Mouse (Mus musculus) liver, adult 2 months (tissue): ENCODE measurements at regions not wholly inside any gene's neighbourhood (a gene's known extent, or its start where the extent isn't known, plus 50 kb on each side); places are given as distances from the start of the nearest gene placed in this dataset.

Experiments
- DNase-seq: peaks from one replicate; pipeline ENCODE4 v3.0.0-alpha.2; 2011; ENCODE audit warnings: low read depth, low spot score; ENCODE audit errors: extremely low read depth
- H3K27ac ChIP-seq: fragments of 200-500 bp; replicated peaks from 2 replicates; pipeline ENCODE4 v1.5.1; 2012; ENCODE audit warnings: low read depth, mild to moderate bottlenecking, control low read depth, inconsistent platforms, low read length; ENCODE audit not compliant: insufficient read depth
- H3K27me3 ChIP-seq: fragments of 200-500 bp; 2 replicates; pipeline ENCODE4 v1.6.1; 2012; ENCODE audit warnings: mild to moderate bottlenecking, moderate library complexity, low read length, inconsistent platforms; ENCODE audit not compliant: control insufficient read depth, insufficient read depth
- H3K36me3 ChIP-seq: fragments of 200-500 bp; 2 replicates; pipeline ENCODE4 v1.6.1; 2012; ENCODE audit warnings: low read length, inconsistent platforms; ENCODE audit not compliant: control insufficient read depth, insufficient read depth
- H3K4me1 ChIP-seq: fragments of 200-500 bp; 2 replicates; pipeline ENCODE4 v1.6.1; 2011; ENCODE audit warnings: low read length; ENCODE audit not compliant: control insufficient read depth, insufficient read depth
- H3K4me3 ChIP-seq: fragments of 200-500 bp; 2 replicates; pipeline ENCODE4 v1.5.1; 2011; ENCODE audit warnings: low read depth, mild to moderate bottlenecking, control low read depth, low read length, moderate library complexity; ENCODE audit not compliant: insufficient read depth
- H3K79me2 ChIP-seq: fragments of 200-500 bp; 2 replicates; pipeline ENCODE4 v1.6.1; 2012; ENCODE audit warnings: inconsistent platforms, mild to moderate bottlenecking, low read length, moderate library complexity; ENCODE audit not compliant: control insufficient read depth, insufficient read depth
- H3K9ac ChIP-seq: fragments of 200-500 bp; 2 replicates; pipeline ENCODE4 v1.6.1; 2012; ENCODE audit warnings: low read depth, mild to moderate bottlenecking, control low read depth, inconsistent platforms, low read length
- CTCF ChIP-seq: fragments of 200-500 bp; IDR thresholded peaks from 2 replicates; pipeline ENCODE4 v1.5.1; 2011; ENCODE audit warnings: low read depth, low read length, control low read depth
- POLR2A ChIP-seq: fragments of 200-500 bp; IDR thresholded peaks from 2 replicates; pipeline ENCODE4 v1.6.1; 2011; ENCODE audit warnings: low read length, control low read depth; ENCODE audit not compliant: insufficient read depth; ENCODE audit errors: extremely low read depth
- WGBS: fragments of 180-500 bp; shearing (Covaris S2); methylation state at CpG from one replicate; pipeline ENCODE4 v1.1.7; 2018; 5-methylcytosine and 5-hydroxymethylcytosine counted together

DNA sequence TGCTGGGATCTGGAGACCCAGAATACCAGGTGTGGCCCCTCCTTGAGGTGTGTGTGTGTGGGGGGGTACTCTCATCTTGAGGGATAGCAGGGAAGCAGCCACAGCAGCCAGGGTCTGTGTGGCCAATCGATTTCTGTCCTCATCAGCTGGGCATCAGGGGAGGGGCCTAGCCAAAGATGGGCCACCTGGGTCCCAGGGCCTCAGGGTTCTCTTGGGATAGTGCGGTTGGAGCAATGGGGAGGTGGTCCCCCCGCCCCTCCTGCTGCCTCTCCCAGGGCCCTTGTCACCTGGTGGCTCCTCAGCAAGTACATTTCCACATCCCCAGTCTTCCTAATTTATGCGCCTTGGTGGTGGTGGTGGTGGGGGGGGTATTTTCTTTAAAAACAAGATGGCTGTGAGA lies 55.4 kb downstream of the Uncx start:
- H3K79me2 ChIP-seq, result no peaks in the 10 kb centered on the region
- TF ChIP-seq CTCF (no peak), POLR2A (no peak)
- no peak for DNase-seq
- H3K27ac ChIP-seq, result no peak overlapping the region
- WGBS, result 20% methylated on average over 4 of the region's 4 CpGs
- no peak overlapping the region for H3K9ac ChIP-seq
- no peaks in the 10 kb centered on the region for H3K36me3 ChIP-seq
- peaks cover 9% of the 10 kb centered on the region; the same call in 1 of the 2 replicates for H3K27me3 ChIP-seq
- H3K4me1 ChIP-seq, result no peaks in the 10 kb centered on the region
- H3K4me3 ChIP-seq, result no peak overlapping the region

DNA sequence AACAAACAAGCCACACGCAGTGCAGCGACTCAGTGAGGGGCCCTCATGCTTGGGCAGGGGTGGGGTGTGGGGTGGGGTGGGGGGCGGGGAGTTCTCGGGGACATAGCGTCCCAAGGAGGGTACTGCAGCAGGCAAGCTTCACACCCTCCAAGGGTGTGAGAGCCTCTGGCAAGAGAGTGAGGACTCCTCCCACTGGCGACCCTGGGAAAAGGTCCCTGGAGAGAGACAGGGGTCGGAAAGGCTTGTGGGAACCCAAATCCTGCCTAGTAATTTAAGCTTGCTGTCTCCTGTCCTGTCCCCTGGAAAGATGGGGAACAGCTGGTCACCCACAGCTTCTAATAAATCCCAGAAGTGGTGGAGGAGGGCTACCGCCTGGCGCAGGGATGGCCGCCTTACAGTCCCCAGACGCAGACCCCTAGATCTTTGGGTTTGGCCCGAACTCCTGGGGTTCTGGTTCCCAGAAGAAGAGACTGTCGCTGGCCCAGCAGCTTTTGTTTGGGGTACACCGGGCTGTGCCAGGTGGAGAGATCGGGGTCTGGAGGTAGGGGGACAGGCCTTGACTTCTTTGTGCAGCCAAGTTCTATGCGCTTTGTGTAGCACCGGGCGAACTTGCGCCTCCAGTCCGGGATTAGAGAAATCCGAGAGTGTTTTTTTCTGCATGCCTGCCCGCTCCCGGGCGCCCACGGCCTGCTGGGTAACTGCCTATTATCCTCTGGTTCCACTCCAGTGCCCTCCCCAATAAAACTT lies 56.1 kb downstream of the Uncx start:
- TF ChIP-seq CTCF (no peak), POLR2A (no peak)
- Histone ChIP-seq H3K27ac (no peak overlapping the region), H3K4me3 (no peak overlapping the region), H3K9ac (no peak overlapping the region), H3K36me3 (no peaks in the 10 kb centered on the region), H3K79me2 (no peaks in the 10 kb centered on the region), H3K27me3 (peaks cover 9% of the 10 kb centered on the region; the same call in 1 of the 2 replicates), H3K4me1 (no peaks in the 10 kb centered on the region)
- DNase-seq, result no peak
- 6% methylated on average over 25 of the region's 25 CpGs for WGBS

DNA sequence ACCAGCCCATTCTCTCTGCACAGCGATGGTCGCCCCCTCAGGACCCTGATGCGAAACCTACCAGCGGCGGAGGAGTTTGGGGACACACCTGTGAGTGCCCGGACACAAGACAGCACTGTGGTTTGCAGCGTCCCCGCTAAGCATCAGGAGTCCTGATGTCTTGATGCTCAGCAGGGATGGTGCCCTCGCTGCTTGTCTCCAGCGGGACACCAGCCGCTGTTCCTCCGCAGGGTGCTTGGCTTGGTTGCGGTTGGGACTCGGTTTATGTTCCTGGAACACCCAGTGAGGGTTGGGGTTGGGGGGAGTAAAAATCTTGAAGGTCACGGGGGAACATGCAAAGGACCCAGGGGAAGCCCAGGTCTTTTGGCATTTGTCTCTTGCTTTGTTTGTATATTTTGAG lies 56.9 kb downstream of the Uncx start:
- DNase-seq, result no peak
- H3K9ac ChIP-seq, result no peak overlapping the region
- TF ChIP-seq POLR2A (no peak), CTCF (no peak)
- WGBS, result 6% methylated on average over 15 of the region's 15 CpGs
- H3K36me3 ChIP-seq, result no peaks in the 10 kb centered on the region
- H3K4me3 ChIP-seq, result no peak overlapping the region
- H3K79me2 ChIP-seq, result no peaks in the 10 kb centered on the region
- peaks cover 9% of the 10 kb centered on the region; the same call in 1 of the 2 replicates for H3K27me3 ChIP-seq
- H3K4me1 ChIP-seq, result no peaks in the 10 kb centered on the region
- no peak overlapping the region for H3K27ac ChIP-seq

DNA sequence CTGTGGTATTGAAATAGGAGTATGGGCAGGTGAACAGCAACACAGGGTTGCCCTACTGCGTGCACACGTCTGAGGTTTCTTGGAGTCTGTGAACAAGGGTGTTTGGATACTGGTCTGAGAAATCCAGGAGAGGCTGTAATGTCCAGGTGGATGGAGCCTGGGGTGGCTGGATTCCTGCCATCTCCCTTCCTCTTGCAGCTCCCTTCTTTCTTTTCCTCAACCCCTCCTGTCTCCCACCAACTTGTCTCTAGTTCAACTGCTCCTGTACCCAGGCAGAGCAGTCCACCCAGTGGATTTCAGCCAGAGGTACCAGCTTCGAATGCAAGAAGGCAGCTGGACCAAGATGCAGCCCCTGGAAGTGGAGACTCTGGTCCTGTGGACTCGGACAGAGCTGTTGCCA lies 59.6 kb downstream of the Uncx start:
- no peak overlapping the region for H3K9ac ChIP-seq
- TF ChIP-seq CTCF, result no peak
- no peak for TF ChIP-seq POLR2A
- DNase-seq, result no peak
- no peaks in the 10 kb centered on the region for H3K4me1 ChIP-seq
- H3K27me3 ChIP-seq, result peaks cover 9% of the 10 kb centered on the region; the same call in 1 of the 2 replicates
- no peaks in the 10 kb centered on the region for H3K36me3 ChIP-seq
- H3K4me3 ChIP-seq, result no peak overlapping the region
- WGBS, result 67% methylated on average over 4 of the region's 4 CpGs
- H3K27ac ChIP-seq, result no peak overlapping the region
- H3K79me2 ChIP-seq, result no peaks in the 10 kb centered on the region

DNA sequence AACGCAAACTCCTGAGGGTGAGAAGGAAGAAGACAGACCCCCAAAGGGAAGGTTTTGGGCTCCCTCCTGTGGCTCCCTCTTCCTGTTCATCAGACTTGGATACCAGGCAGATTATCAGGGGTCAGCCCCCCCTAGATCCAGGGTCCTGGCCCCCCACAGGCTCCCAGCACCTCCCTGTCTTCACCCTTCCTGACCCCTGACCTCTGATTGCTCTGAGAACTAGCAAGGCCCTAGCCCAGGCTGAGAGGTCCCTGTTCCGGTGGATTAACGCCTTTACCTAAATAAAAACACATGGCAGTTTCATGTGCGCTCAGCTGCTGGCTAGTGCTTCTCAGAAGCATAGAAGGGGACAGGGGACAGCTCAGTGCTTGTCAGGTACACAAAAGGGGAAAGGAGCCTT lies 60.2 kb downstream of the Uncx start:
- Histone ChIP-seq H3K4me1 (no peaks in the 10 kb centered on the region), H3K27ac (no peak overlapping the region), H3K27me3 (peaks cover 8% of the 10 kb centered on the region; the same call in 1 of the 2 replicates), H3K36me3 (no peaks in the 10 kb centered on the region), H3K79me2 (no peaks in the 10 kb centered on the region), H3K9ac (no peak overlapping the region), H3K4me3 (no peak overlapping the region)
- WGBS, result 27% methylated on average over 4 of the region's 4 CpGs
- DNase-seq, result no peak
- TF ChIP-seq POLR2A (no peak), CTCF (no peak)

DNA sequence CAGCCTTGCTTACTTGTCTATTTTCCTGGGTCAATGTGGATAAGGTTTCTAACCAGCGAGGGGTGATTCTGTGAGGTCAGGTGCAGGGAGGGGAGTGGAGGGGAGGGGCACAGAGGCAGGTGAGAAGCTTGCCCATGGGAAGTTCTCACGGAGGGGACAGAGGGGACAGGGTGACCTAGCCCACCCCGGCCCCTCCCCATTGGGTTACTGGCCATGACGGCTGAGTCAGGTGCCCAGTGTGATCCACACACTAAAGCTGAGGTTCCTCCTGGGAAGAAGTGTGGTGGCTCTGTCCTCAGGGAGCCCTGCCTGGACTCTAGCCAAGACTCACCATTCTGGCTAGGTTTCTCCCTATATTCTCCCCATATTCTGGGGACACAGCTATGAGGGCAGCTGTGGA lies 61.0 kb downstream of the Uncx start:
- H3K27ac ChIP-seq, result no peak overlapping the region
- peaks cover 4% of the 10 kb centered on the region; the same call in 1 of the 2 replicates for H3K27me3 ChIP-seq
- WGBS, result 35% methylated on average over 4 of the region's 4 CpGs

More for the DNA sequence above, 61.0 kb downstream of the Uncx start:
- H3K4me1 ChIP-seq, result no peaks in the 10 kb centered on the region
- H3K4me3 ChIP-seq, result no peak overlapping the region
- H3K79me2 ChIP-seq, result no peaks in the 10 kb centered on the region
- no peak for TF ChIP-seq POLR2A
- no peak for TF ChIP-seq CTCF
- no peak for DNase-seq
- no peak overlapping the region for H3K9ac ChIP-seq
- no peaks in the 10 kb centered on the region for H3K36me3 ChIP-seq
